Mouse (Mus musculus): ENCODE results near the gene AC170998.1. TPM values are rescaled to one million over a fixed set of nuclear protein-coding genes. Genes with fewer than 3 reads are reported as not detected.

AC170998.1 gene
- polyA plus RNA-seq, 1 experiment, result 2.7 TPM

DNA sequence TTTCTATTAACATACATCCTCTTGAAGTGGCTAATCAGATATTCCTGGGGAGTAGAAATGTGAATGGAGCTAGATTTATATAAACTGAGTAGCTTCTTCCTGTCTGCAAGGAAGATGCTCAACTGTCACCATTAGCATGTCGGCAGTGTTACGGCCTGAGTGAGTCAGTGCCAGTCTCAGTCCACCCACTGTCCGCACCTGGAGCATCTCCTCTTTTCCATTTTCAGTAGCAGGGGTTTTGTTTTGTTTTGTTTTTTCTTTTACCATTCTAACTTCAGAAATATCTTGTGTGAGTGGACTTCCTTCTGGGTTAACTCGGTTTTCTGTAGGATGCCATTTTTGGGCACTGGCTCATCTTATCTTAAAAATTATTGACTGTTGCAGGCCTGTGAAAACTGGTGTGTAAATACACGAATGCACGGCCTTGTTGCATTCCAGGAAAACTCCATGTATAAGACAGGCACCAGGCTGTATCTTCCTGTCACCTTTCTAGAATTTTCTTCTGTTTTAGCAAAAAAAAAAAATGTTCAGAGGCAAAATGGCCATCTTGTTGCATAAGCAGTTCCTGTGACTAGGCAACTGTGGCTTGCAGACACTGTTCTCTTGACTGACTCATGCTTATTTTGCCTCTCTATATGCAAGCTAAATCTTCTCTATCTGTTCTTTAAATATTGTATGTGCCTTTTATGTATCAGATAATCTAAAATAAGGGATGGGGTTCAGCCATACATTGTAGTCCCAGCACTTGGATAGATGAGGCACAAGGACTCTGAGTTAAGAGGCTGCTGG lies 9.6 kb downstream of the AC170998.1 start:
- Histone ChIP-seq H3K4me1 (ENCODE audit: control insufficient read depth, insufficient read depth, low read length) (peaks cover 7% of the 10 kb centered on the region; the same call in 1 of the 2 replicates), H3K4me3 (replicated peaks; ENCODE audit: control insufficient read depth, low read depth, low read length) (no peak overlapping the region), H3K27ac (ENCODE audit: control insufficient read depth, insufficient read depth, low read depth, low read length, poor library complexity) (peak overlapping the region; percentile 77)
- 42% methylated on average over 6 of the region's 6 CpGs for WGBS
- TF ChIP-seq POLR2A (IDR thresholded peaks at IDR 0.05; ENCODE audit: borderline replicate concordance, control insufficient read depth, low read depth, low read length) (no peak), CTCF (IDR thresholded peaks at IDR 0.05; ENCODE audit: control insufficient read depth, insufficient read depth, low read length) (no peak)

DNA sequence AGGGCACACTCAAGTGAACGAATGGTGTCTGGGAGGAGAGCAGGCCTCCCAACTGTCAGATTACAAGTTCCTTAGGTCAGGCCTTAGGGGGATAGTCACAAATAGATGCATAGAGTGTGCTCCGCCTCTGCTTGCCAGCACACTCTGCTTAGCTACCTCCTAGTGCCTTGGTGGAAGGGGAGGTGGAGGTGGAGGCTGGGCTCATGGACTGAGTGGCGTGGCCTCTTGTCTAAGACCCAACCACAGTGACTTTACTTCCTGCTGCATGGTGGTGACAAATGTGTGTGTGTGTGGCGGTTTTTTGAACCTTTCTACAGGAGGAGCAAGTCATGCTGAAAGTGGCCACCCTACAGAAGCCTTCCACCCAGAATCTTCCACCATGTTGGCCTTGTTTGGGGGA lies 10.6 kb downstream of the AC170998.1 start:
- Histone ChIP-seq H3K27ac (ENCODE audit: control insufficient read depth, insufficient read depth, low read depth, low read length, poor library complexity) (peak overlapping the region; percentile 77), H3K4me3 (replicated peaks; ENCODE audit: control insufficient read depth, low read depth, low read length) (no peak overlapping the region), H3K4me1 (ENCODE audit: control insufficient read depth, insufficient read depth, low read length) (peaks cover 7% of the 10 kb centered on the region; the same call in 1 of the 2 replicates)
- TF ChIP-seq POLR2A (IDR thresholded peaks at IDR 0.05; ENCODE audit: borderline replicate concordance, control insufficient read depth, low read depth, low read length), result no peak
- TF ChIP-seq CTCF (IDR thresholded peaks at IDR 0.05; ENCODE audit: control insufficient read depth, insufficient read depth, low read length), result no peak
- WGBS, result 18% methylated on average over 4 of the region's 4 CpGs

DNA sequence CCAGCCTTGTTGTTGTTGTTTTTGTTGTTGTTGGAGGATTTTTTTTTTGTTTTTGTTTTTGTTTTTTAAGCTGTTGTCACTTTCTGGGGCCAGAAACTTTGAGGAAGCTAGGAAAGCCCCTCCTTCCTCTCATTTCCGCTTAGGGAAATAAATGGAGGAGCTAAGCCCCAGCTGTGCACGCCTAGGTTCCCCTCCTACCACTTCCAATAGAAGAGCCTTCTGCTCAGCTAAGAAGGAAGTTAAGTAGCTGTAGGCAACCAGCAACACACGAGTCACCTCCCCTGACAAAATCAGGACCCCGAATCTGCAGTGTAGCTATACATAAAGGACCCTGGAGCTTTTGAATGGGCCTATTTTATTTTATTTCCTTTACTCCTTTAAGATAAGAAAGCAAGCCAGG lies 12.1 kb downstream of the AC170998.1 start:
- Histone ChIP-seq H3K27ac (ENCODE audit: control insufficient read depth, insufficient read depth, low read depth, low read length, poor library complexity) (no peak overlapping the region), H3K4me3 (replicated peaks; ENCODE audit: control insufficient read depth, low read depth, low read length) (no peak overlapping the region), H3K4me1 (ENCODE audit: control insufficient read depth, insufficient read depth, low read length) (peaks cover 7% of the 10 kb centered on the region; the same call in 1 of the 2 replicates)
- WGBS, result 23% methylated on average over 4 of the region's 4 CpGs
- TF ChIP-seq CTCF (IDR thresholded peaks at IDR 0.05; ENCODE audit: control insufficient read depth, insufficient read depth, low read length) (no peak), POLR2A (IDR thresholded peaks at IDR 0.05; ENCODE audit: borderline replicate concordance, control insufficient read depth, low read depth, low read length) (no peak)

- WGBS, result 91% methylated on average over 6 of the region's 6 CpGs
- Histone ChIP-seq H3K4me3 (replicated peaks; ENCODE audit: control insufficient read depth, low read depth, low read length) (no peak overlapping the region), H3K27ac (ENCODE audit: control insufficient read depth, insufficient read depth, low read depth, low read length, poor library complexity) (no peak overlapping the region), H3K4me1 (ENCODE audit: control insufficient read depth, insufficient read depth, low read length) (peaks cover 7% of the 10 kb centered on the region; the same call in 1 of the 2 replicates)
- no peak for TF ChIP-seq CTCF (IDR thresholded peaks at IDR 0.05; ENCODE audit: control insufficient read depth, insufficient read depth, low read length)
- TF ChIP-seq POLR2A (IDR thresholded peaks at IDR 0.05; ENCODE audit: borderline replicate concordance, control insufficient read depth, low read depth, low read length), result no peak
These were observed 13.4 kb downstream of the AC170998.1 start for GRCm38 (mm10) chr17:28739244-28739643.

DNA sequence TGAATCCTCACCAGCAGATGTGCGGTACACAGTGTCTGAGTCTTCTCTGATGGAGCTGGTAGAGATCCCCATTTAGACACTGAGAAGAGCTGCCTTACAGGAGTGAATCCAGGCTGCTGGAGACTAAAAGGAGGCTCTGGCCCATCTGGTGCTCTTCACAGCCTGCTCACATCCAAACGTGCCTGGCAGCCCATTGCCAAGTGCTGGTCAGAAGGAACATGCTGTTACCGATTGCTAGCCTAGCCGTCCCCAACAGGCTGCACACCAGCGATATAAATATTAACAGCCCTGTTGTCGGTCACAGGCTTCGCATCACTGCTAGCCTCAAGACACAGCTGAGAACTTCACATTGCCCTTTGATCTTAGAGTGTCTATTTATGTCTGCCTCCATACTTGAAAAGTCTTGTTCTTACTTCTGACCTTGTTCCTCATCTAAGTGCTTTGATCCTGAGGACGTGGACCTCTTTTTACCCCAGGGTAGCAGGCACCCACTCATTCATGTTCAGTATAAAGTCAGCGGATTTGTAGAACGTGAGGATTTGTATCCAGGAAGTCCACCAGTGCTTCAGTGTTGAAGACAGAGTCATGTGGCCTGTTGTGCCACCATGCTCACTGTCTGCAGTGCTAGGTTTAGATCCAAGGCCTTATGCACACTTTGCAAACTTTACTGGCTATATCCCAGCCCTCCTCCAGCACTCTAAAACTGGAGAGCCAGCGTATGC lies 17.4 kb downstream of the AC170998.1 start:
- Histone ChIP-seq H3K4me3 (replicated peaks; ENCODE audit: control insufficient read depth, low read depth, low read length) (no peak overlapping the region), H3K27ac (ENCODE audit: control insufficient read depth, insufficient read depth, low read depth, low read length, poor library complexity) (no peak overlapping the region), H3K4me1 (ENCODE audit: control insufficient read depth, insufficient read depth, low read length) (peaks cover 2% of the 10 kb centered on the region; the same call in 1 of the 2 replicates)
- TF ChIP-seq CTCF (IDR thresholded peaks at IDR 0.05; ENCODE audit: control insufficient read depth, insufficient read depth, low read length), result no peak
- no peak for TF ChIP-seq POLR2A (IDR thresholded peaks at IDR 0.05; ENCODE audit: borderline replicate concordance, control insufficient read depth, low read depth, low read length)
- 93% methylated on average over 11 of the region's 11 CpGs for WGBS

GRCm38 (mm10) chr17:28743916-28744315 lies 18.0 kb downstream of the AC170998.1 start:
- TF ChIP-seq CTCF (IDR thresholded peaks at IDR 0.05; ENCODE audit: control insufficient read depth, insufficient read depth, low read length), result 0 out of 2 replicates have a peak, but pooled peaks have one; percentile 2
- no peak for TF ChIP-seq POLR2A (IDR thresholded peaks at IDR 0.05; ENCODE audit: borderline replicate concordance, control insufficient read depth, low read depth, low read length)
- peaks cover 2% of the 10 kb centered on the region; the same call in 1 of the 2 replicates for H3K4me1 ChIP-seq (ENCODE audit: control insufficient read depth, insufficient read depth, low read length)
- H3K4me3 ChIP-seq (replicated peaks; ENCODE audit: control insufficient read depth, low read depth, low read length), result no peak overlapping the region
- 90% methylated on average over 9 of the region's 9 CpGs for WGBS
- no peak overlapping the region for H3K27ac ChIP-seq (ENCODE audit: control insufficient read depth, insufficient read depth, low read depth, low read length, poor library complexity)

GRCm38 (mm10) chr17:28745773-28746172 lies 19.9 kb downstream of the AC170998.1 start:
- 93% methylated on average over 6 of the region's 6 CpGs for WGBS
- H3K4me3 ChIP-seq (replicated peaks; ENCODE audit: control insufficient read depth, low read depth, low read length), result no peak overlapping the region
- TF ChIP-seq CTCF (IDR thresholded peaks at IDR 0.05; ENCODE audit: control insufficient read depth, insufficient read depth, low read length), result no peak
- TF ChIP-seq POLR2A (IDR thresholded peaks at IDR 0.05; ENCODE audit: borderline replicate concordance, control insufficient read depth, low read depth, low read length), result no peak
- peaks cover 2% of the 10 kb centered on the region; the same call in 1 of the 2 replicates for H3K4me1 ChIP-seq (ENCODE audit: control insufficient read depth, insufficient read depth, low read length)
- H3K27ac ChIP-seq (ENCODE audit: control insufficient read depth, insufficient read depth, low read depth, low read length, poor library complexity), result no peak overlapping the region

GRCm38 (mm10) chr17:28748001-28748400 lies 22.1 kb downstream of the AC170998.1 start:
- 62% methylated on average over 4 of the region's 4 CpGs for WGBS
- no peak for TF ChIP-seq CTCF (IDR thresholded peaks at IDR 0.05; ENCODE audit: control insufficient read depth, insufficient read depth, low read length)
- TF ChIP-seq POLR2A (IDR thresholded peaks at IDR 0.05; ENCODE audit: borderline replicate concordance, control insufficient read depth, low read depth, low read length), result no peak
- no peak overlapping the region for H3K4me3 ChIP-seq (replicated peaks; ENCODE audit: control insufficient read depth, low read depth, low read length)
- H3K27ac ChIP-seq (ENCODE audit: control insufficient read depth, insufficient read depth, low read depth, low read length, poor library complexity), result no peak overlapping the region
- peaks cover 6% of the 10 kb centered on the region; the same call in 1 of the 2 replicates for H3K4me1 ChIP-seq (ENCODE audit: control insufficient read depth, insufficient read depth, low read length)

Measured in bone marrow, adult 2 months (tissue).